Mouse (Mus musculus) small intestine, adult 2 months (tissue): ENCODE results near the gene Grk4.

ENCODE experiments used
- CTCF ChIP-seq: fragments of 200-500 bp; IDR thresholded peaks from 2 replicates; pipeline ENCODE4 v1.5.1; 2012; ENCODE audit warnings: low read depth, mild to moderate bottlenecking, control low read depth, inconsistent platforms, low read length, moderate library complexity, mixed read lengths; ENCODE audit not compliant: insufficient replicate concordance, insufficient read length; ENCODE audit errors: extremely low read depth
- POLR2A ChIP-seq: fragments of 200-500 bp; IDR thresholded peaks from 2 replicates; pipeline ENCODE4 v1.6.1; 2012; ENCODE audit warnings: low read depth, mild to moderate bottlenecking, control low read depth, inconsistent platforms, low read length, moderate library complexity

DNA sequence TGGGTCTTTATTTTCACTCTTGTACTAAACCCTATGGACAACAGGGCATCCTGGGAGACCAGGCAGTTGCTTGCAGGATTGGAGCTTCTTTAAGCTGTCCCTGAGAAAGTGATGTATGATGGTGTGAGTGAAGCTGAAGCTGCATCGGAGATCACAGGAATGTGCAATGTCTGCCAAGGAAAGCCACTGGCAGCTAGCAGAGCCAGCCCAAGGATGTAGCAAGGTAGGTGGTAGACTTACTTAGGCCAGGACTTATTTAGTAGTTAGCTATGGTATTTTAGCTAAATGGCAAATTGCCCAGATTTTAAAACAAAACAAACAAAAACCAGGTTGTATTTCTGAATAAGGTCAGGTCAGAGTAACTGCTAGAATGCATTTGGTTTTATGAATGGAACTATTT, 98.6 kb downstream of the Grk4 start:
- TF ChIP-seq CTCF (no peak), POLR2A (no peak)
